Mouse (Mus musculus) spleen, adult 2 months (tissue): ENCODE measurements around the gene Shc1.

Experiments used
- CTCF ChIP-seq: fragments of 200-500 bp; IDR thresholded peaks from 2 replicates; pipeline ENCODE4 v1.5.1; 2011; ENCODE audit warnings: mild to moderate bottlenecking, inconsistent platforms; ENCODE audit not compliant: insufficient read depth, insufficient read length, insufficient replicate concordance; ENCODE audit errors: extremely low read depth
- POLR2A ChIP-seq: fragments of 200-500 bp; IDR thresholded peaks from 2 replicates; pipeline ENCODE4 v1.6.1; 2011; ENCODE audit warnings: low read depth, low read length, inconsistent platforms

GRCm38 (mm10) chr3:89458965-89459807 is 40.9 kb downstream of the Shc1 start:
- TF ChIP-seq POLR2A (no peak), CTCF (no peak)
